Mouse (Mus musculus) hindbrain, embryonic 14.5 days (tissue): Measurements from ENCODE around the gene Dse. TPM values are rescaled to one million over a fixed set of nuclear protein-coding genes. Genes with fewer than 3 reads are reported as not detected.
A peak's percentile ranks its signal among the peaks of the same experiment; 100 is the strongest.

ENCODE experiments used
- ATAC-seq: fragments of 200-750 bp; cut with Nextera tagmentation; 2 replicates; pipeline ENCODE4 v1.8.0; 2017; ENCODE audit warnings: moderate number of reproducible peaks, mild to moderate bottlenecking, moderate TSS enrichment, moderate library complexity; ENCODE audit not compliant: low FRiP score
- DNase-seq: peaks from one replicate; pipeline ENCODE4 v3.0.0-alpha.2; 2015; ENCODE audit warnings: low spot score
- H3K27ac ChIP-seq: fragments of 300-500 bp; sonication (generic); 2 replicates; pipeline ENCODE4 v1.5.1; 2014; ENCODE audit warnings: mild to moderate bottlenecking, moderate library complexity
- H3K27me3 ChIP-seq: fragments of 300-500 bp; sonication (generic); 2 replicates; pipeline ENCODE4 v1.6.1; 2014; ENCODE audit warnings: mild to moderate bottlenecking, low read length, mixed read lengths; ENCODE audit not compliant: control insufficient read depth, insufficient read depth
- H3K36me3 ChIP-seq: fragments of 300-500 bp; sonication (generic); replicated peaks from 2 replicates; pipeline ENCODE4 v1.6.1; 2014; ENCODE audit not compliant: control insufficient read depth, insufficient read depth
- H3K4me1 ChIP-seq: fragments of 300-500 bp; sonication (generic); replicated peaks from 2 replicates; pipeline ENCODE4 v1.6.1; 2014; ENCODE audit warnings: antibody characterized with exemption, low read length, mixed read lengths; ENCODE audit not compliant: control insufficient read depth, insufficient read depth
- H3K4me2 ChIP-seq: fragments of 300-500 bp; sonication (generic); replicated peaks from 2 replicates; pipeline ENCODE4 v1.6.1; 2014; ENCODE audit warnings: mild to moderate bottlenecking, moderate library complexity
- H3K4me3 ChIP-seq: fragments of 300-500 bp; sonication (generic); replicated peaks from 2 replicates; pipeline ENCODE4 v1.5.1; 2014; ENCODE audit warnings: mild to moderate bottlenecking, low read length
- H3K9ac ChIP-seq: fragments of 300-500 bp; sonication (generic); 2 replicates; pipeline ENCODE4 v1.6.1; 2014
- H3K9me3 ChIP-seq: fragments of 300-500 bp; sonication (generic); 2 replicates; pipeline ENCODE4 v1.6.1; 2016; ENCODE audit warnings: low read length; ENCODE audit not compliant: control insufficient read depth
- WGBS: fragments of 180-500 bp; shearing (Covaris S2); extraction: QIAGEN DNeasy Blood & Tissue Kit; methylation state at CpG from one replicate; pipeline ENCODE4 v1.1.7; 2014; 5-methylcytosine and 5-hydroxymethylcytosine counted together
- polyA plus RNA-seq: library from polyadenylated mRNA; unstranded; fragments of >200 nt; fragmentation: Nextera tagmentation; extraction: Ambion mirVana; gene quantifications from 2 replicates; pipeline ENCODE4 v1.2.1, GENCODE M21; 2014

Gene Dse
- polyA plus RNA-seq, 1 experiment from 2014 or later: 8.8 TPM

GRCm38 (mm10) chr10:34166971-34167370 is 40.5 kb downstream of the Dse start:
- ATAC-seq (no peak), DNase-seq (no peak)
- Histone ChIP-seq H3K9ac (no peak overlapping the region), H3K4me2 (no peak overlapping the region), H3K4me1 (no peaks in the 10 kb centered on the region), H3K27me3 (no peaks in the 10 kb centered on the region), H3K36me3 (peaks cover 8% of the 10 kb centered on the region; the same call in 1 of the 2 replicates), H3K9me3 (no peaks in the 10 kb centered on the region), H3K4me3 (no peak overlapping the region), H3K27ac (no peak overlapping the region)
- WGBS: 80% methylated on average over 2 of the region's 2 CpGs

- Histone ChIP-seq H3K27ac (no peak overlapping the region), H3K4me3 (no peak overlapping the region), H3K27me3 (no peaks in the 10 kb centered on the region), H3K4me2 (no peak overlapping the region), H3K4me1 (no peaks in the 10 kb centered on the region), H3K9me3 (no peaks in the 10 kb centered on the region), H3K36me3 (no peaks in the 10 kb centered on the region; the same call in 1 of the 2 replicates), H3K9ac (no peak overlapping the region)
- WGBS: 85% methylated on average over 12 of the region's 12 CpGs
- DNase-seq (no peak), ATAC-seq (no peak)
Measured at GRCm38 (mm10) chr10:34155796-34156554, 51.5 kb downstream of the Dse start.

DNA sequence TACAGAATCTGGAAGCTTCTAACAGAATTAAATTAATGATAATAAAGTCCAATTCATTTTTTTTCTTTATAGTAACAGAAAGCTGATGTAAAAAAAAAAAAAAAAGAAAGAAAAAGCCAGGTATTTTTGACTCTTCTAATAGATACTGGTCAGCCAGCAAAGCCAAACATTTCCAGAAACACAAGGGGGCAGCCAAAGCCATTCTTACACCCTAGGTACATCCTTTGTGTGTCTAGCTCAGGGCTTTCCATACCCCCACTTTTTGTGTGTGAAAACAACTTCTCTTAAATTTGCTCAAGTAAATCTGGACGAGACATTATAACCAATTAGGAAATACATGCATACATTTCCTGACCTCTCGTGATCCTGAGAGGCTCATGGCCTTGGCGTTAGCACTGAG is 55.7 kb downstream of the Dse start:
- Histone ChIP-seq H3K27ac (no peak overlapping the region), H3K4me2 (no peak overlapping the region), H3K27me3 (no peaks in the 10 kb centered on the region), H3K36me3 (no peaks in the 10 kb centered on the region), H3K4me3 (no peak overlapping the region), H3K4me1 (no peaks in the 10 kb centered on the region), H3K9ac (no peak overlapping the region), H3K9me3 (no peaks in the 10 kb centered on the region)
- DNase-seq (peak; percentile 38), ATAC-seq (no peak)
- 85% methylated on average over 3 of the region's 3 CpGs for WGBS

GRCm38 (mm10) chr10:34150454-34150853 is 57.1 kb downstream of the Dse start:
- Histone ChIP-seq H3K9me3 (no peaks in the 10 kb centered on the region), H3K27me3 (no peaks in the 10 kb centered on the region), H3K27ac (no peak overlapping the region), H3K36me3 (no peaks in the 10 kb centered on the region), H3K4me1 (no peaks in the 10 kb centered on the region), H3K9ac (no peak overlapping the region), H3K4me2 (no peak overlapping the region), H3K4me3 (no peak overlapping the region)
- DNase-seq: no peak
- ATAC-seq: no peak
- WGBS: 53% methylated on average over 6 of the region's 6 CpGs

DNA sequence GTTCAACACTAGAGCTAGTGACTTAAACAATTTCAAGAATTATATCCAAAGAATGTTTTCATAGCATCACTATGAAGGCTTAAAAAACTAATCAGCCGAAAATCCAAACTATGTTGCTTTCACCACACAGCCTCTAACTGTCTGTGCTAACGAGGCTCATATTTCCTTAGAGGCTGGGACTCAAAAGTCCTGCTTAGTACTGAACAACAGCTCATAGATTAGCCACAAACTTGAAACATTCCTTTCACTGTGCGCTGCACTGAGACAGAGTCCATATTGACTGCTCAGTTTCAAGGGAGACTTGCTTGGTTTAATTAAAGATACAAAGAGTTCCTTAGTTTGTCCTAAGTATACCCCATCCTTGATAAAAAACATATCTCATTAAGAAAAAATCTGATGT is 57.7 kb downstream of the Dse start:
- Histone ChIP-seq H3K4me1 (no peaks in the 10 kb centered on the region), H3K9me3 (no peaks in the 10 kb centered on the region), H3K4me2 (no peak overlapping the region), H3K27ac (no peak overlapping the region), H3K4me3 (no peak overlapping the region), H3K9ac (no peak overlapping the region), H3K36me3 (no peaks in the 10 kb centered on the region), H3K27me3 (no peaks in the 10 kb centered on the region)
- 84% methylated on average over 3 of the region's 3 CpGs for WGBS
- ATAC-seq (no peak), DNase-seq (no peak)

- H3K9me3 ChIP-seq: peaks cover 5% of the 10 kb centered on the region; the same call in 1 of the 2 replicates
- H3K36me3 ChIP-seq: no peaks in the 10 kb centered on the region
- H3K27me3 ChIP-seq: no peaks in the 10 kb centered on the region
- DNase-seq: no peak
- H3K4me3 ChIP-seq: no peak overlapping the region
- no peak overlapping the region for H3K27ac ChIP-seq
- H3K4me2 ChIP-seq: no peak overlapping the region
- ATAC-seq: no peak
- H3K9ac ChIP-seq: no peak overlapping the region
- 94% methylated on average over 2 of the region's 2 CpGs for WGBS
- no peaks in the 10 kb centered on the region for H3K4me1 ChIP-seq
Measured at GRCm38 (mm10) chr10:34141693-34142092, 65.8 kb downstream of the Dse start.

GRCm38 (mm10) chr10:34139768-34140167 is 67.7 kb downstream of the Dse start:
- Histone ChIP-seq H3K27ac (no peak overlapping the region), H3K4me1 (no peaks in the 10 kb centered on the region), H3K36me3 (no peaks in the 10 kb centered on the region), H3K27me3 (no peaks in the 10 kb centered on the region), H3K4me2 (no peak overlapping the region), H3K9ac (no peak overlapping the region), H3K4me3 (no peak overlapping the region), H3K9me3 (peaks cover 5% of the 10 kb centered on the region; the same call in 1 of the 2 replicates)
- WGBS: 74% methylated on average over 4 of the region's 4 CpGs
- ATAC-seq: no peak
- no peak for DNase-seq

DNA sequence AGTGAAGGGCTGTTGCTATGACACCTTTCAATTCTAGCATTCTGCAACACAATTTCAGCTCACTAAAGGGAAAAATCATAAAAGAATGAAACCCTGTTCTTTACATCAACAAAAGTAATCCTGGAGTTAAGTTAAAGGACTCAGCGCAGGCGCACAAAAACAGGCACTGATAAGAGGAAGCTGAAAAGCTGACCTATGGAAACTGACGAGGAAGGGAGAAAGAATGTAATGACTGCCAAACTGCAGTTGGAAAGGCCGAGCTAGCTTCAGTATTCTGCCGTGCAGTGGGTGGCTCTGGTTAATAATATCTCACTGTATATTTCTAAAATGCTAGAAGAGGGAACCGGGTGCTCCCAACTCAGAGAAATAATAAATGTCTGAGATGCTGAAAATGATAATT is 69.5 kb downstream of the Dse start:
- ATAC-seq (no peak), DNase-seq (no peak)
- Histone ChIP-seq H3K9me3 (no peaks in the 10 kb centered on the region), H3K4me2 (no peak overlapping the region), H3K9ac (no peak overlapping the region), H3K36me3 (no peaks in the 10 kb centered on the region), H3K27me3 (no peaks in the 10 kb centered on the region), H3K27ac (no peak overlapping the region), H3K4me3 (no peak overlapping the region), H3K4me1 (no peaks in the 10 kb centered on the region)
- 67% methylated on average over 6 of the region's 6 CpGs for WGBS

DNA sequence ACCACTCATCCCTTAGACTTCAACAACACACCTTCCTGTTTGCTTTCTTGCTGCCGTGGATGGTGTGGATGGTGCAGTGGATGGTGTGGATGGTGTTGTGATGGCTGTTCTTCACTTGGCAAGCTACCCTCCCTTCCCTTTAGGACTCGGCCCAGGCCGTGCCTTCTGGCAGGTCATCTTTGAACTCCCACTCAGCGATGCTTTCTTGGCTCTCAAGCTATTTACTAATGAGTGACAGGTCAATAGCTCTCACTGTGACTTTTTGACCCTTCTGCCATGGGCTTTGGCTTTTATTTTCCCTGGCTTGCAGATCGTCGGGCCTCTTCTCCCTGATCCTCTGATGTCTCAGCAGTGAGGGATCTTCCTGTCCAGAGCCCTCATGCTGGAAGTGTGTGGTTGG is 71.1 kb downstream of the Dse start:
- Histone ChIP-seq H3K9ac (no peak overlapping the region), H3K27ac (no peak overlapping the region), H3K9me3 (no peaks in the 10 kb centered on the region), H3K27me3 (no peaks in the 10 kb centered on the region), H3K4me3 (no peak overlapping the region), H3K4me2 (no peak overlapping the region), H3K36me3 (no peaks in the 10 kb centered on the region), H3K4me1 (no peaks in the 10 kb centered on the region)
- WGBS: 14% methylated on average over 6 of the region's 6 CpGs
- DNase-seq (no peak), ATAC-seq (no peak)

- no peak for DNase-seq
- no peak for ATAC-seq
- Histone ChIP-seq H3K36me3 (no peaks in the 10 kb centered on the region), H3K4me1 (no peaks in the 10 kb centered on the region), H3K27ac (no peak overlapping the region), H3K4me3 (no peak overlapping the region), H3K27me3 (no peaks in the 10 kb centered on the region), H3K4me2 (no peak overlapping the region), H3K9me3 (no peaks in the 10 kb centered on the region), H3K9ac (no peak overlapping the region)
- 76% methylated on average over 2 of the region's 2 CpGs for WGBS
Measured at GRCm38 (mm10) chr10:34131356-34131755, 76.2 kb downstream of the Dse start.
